Mouse (Mus musculus) limb, embryonic 11.5 days (tissue): Measurements from ENCODE around the gene Atp6v1g2. TPM values are rescaled to one million over a fixed set of nuclear protein-coding genes. Genes with fewer than 3 reads are reported as not detected.

ENCODE experiments used
- ATAC-seq: fragments of 200-750 bp; cut with Nextera tagmentation; 2 replicates; pipeline ENCODE4 v1.8.0; 2017; ENCODE audit warnings: low read depth; ENCODE audit not compliant: insufficient number of reproducible peaks, low FRiP score, low TSS enrichment
- DNase-seq: peaks from one replicate; pipeline ENCODE4 v3.0.0-alpha.2; 2015; ENCODE audit warnings: low spot score
- H3K27ac ChIP-seq: fragments of 300-500 bp; sonication (generic); replicated peaks from 2 replicates; pipeline ENCODE4 v1.5.1; 2014; ENCODE audit warnings: low read depth, mild to moderate bottlenecking, low read length
- H3K27me3 ChIP-seq: fragments of 300-500 bp; sonication (generic); 2 replicates; pipeline ENCODE4 v1.6.1; 2014; ENCODE audit warnings: mild to moderate bottlenecking, low read length, mixed read lengths; ENCODE audit not compliant: control insufficient read depth, insufficient read depth
- H3K36me3 ChIP-seq: fragments of 300-500 bp; sonication (generic); 2 replicates; pipeline ENCODE4 v1.6.1; 2014; ENCODE audit warnings: mild to moderate bottlenecking, low read length, moderate library complexity, mixed read lengths; ENCODE audit not compliant: control insufficient read depth, insufficient read depth
- H3K4me1 ChIP-seq: fragments of 300-500 bp; sonication (generic); 2 replicates; pipeline ENCODE4 v1.6.1; 2014; ENCODE audit warnings: low read length, mixed read lengths; ENCODE audit not compliant: control insufficient read depth, insufficient read depth
- H3K4me2 ChIP-seq: fragments of 300-500 bp; sonication (generic); 2 replicates; pipeline ENCODE4 v1.6.1; 2014; ENCODE audit warnings: low read depth, mild to moderate bottlenecking, moderate library complexity; ENCODE audit not compliant: severe bottlenecking
- H3K4me3 ChIP-seq: fragments of 300-500 bp; sonication (generic); 2 replicates; pipeline ENCODE4 v1.5.1; 2014; ENCODE audit warnings: low read depth, low read length
- H3K9ac ChIP-seq: fragments of 300-500 bp; sonication (generic); 2 replicates; pipeline ENCODE4 v1.6.1; 2014; ENCODE audit warnings: mild to moderate bottlenecking, low read length
- H3K9me3 ChIP-seq: fragments of 300-500 bp; sonication (generic); 2 replicates; pipeline ENCODE4 v1.6.1; 2016; ENCODE audit warnings: low read length; ENCODE audit not compliant: control insufficient read depth
- WGBS: fragments of 180-500 bp; shearing (Covaris S2); extraction: QIAGEN DNeasy Blood & Tissue Kit; methylation state at CpG from one replicate; pipeline ENCODE4 v1.1.7; 2014; 5-methylcytosine and 5-hydroxymethylcytosine counted together
- polyA plus RNA-seq: library from polyadenylated mRNA; unstranded; fragments of >200 nt; fragmentation: Nextera tagmentation; extraction: Ambion mirVana; gene quantifications from 2 replicates; pipeline ENCODE4 v1.2.1, GENCODE M21; 2014

The Atp6v1g2 gene
- polyA plus RNA-seq = 3.9 and 5.9 TPM in 2 replicates

- H3K27ac ChIP-seq = 0 out of 2 replicates have a peak within 1 kb of the TSS, but pooled peaks have one; percentile 21
- WGBS = 85% methylated on average over 18 of the region's 18 CpGs
Measured at GRCm38 (mm10) chr17:35233114-35233980, at the start of gene Atp6v1g2. TSS of gene Atp6v1g2 (plus strand) at chr17:35233660.

GRCm38 (mm10) chr17:35185639-35186611 lies 47.5 kb upstream of the Atp6v1g2 start:
- peak overlapping the region; percentile 33 for H3K4me3 ChIP-seq
- ATAC-seq (peak; percentile 71; the same call in 1 of the 2 replicates), DNase-seq (peak; percentile 78)
- H3K9ac ChIP-seq = peak overlapping the region; percentile 22
- WGBS = 2% methylated on average over 18 of the region's 18 CpGs
- H3K27me3 ChIP-seq = no peaks in the 10 kb centered on the region
- H3K4me2 ChIP-seq = peak overlapping the region; percentile 48
- peaks cover 2% of the 10 kb centered on the region for H3K4me1 ChIP-seq
- no peaks in the 10 kb centered on the region for H3K9me3 ChIP-seq
- peak overlapping the region; percentile 65; the same call in 1 of the 2 replicates for H3K27ac ChIP-seq
- no peaks in the 10 kb centered on the region for H3K36me3 ChIP-seq

More at GRCm38 (mm10) chr17:35233114-35233980, at the start of gene Atp6v1g2:
- Histone ChIP-seq H3K4me3 (peak within 1 kb of the TSS; percentile 49), H3K4me2 (peak within 1 kb of the TSS; percentile 89), H3K4me1 (0 out of 2 replicates have a peak, but pooled peaks cover 3% of the 10 kb centered on the region), H3K27me3 (no peaks in the 10 kb centered on the region), H3K36me3 (peaks cover 8% of the 10 kb centered on the region; the same call in 1 of the 2 replicates), H3K9me3 (no peaks in the 10 kb centered on the region), H3K9ac (no peak within 1 kb of the TSS; the same call in 1 of the 2 replicates)
- DNase-seq = no peak
- ATAC-seq = no peak

- 1% methylated on average over 4 of the region's 4 CpGs for WGBS
- H3K36me3 ChIP-seq = no peaks in the 10 kb centered on the region
- DNase-seq = peak; percentile 74
- H3K9ac ChIP-seq = no peak overlapping the region
- H3K27me3 ChIP-seq = no peaks in the 10 kb centered on the region
- H3K4me1 ChIP-seq = peaks cover 2% of the 10 kb centered on the region
- peak overlapping the region; percentile 65; the same call in 1 of the 2 replicates for H3K27ac ChIP-seq
- H3K4me3 ChIP-seq = peak overlapping the region; percentile 33
- H3K9me3 ChIP-seq = no peaks in the 10 kb centered on the region
- H3K4me2 ChIP-seq = peak overlapping the region; percentile 48
- peak; percentile 54; the same call in 1 of the 2 replicates for ATAC-seq
Measured at GRCm38 (mm10) chr17:35186681-35187080, 46.8 kb upstream of the Atp6v1g2 start.

- no peak overlapping the region for H3K27ac ChIP-seq
- no peaks in the 10 kb centered on the region for H3K9me3 ChIP-seq
- DNase-seq (no peak), ATAC-seq (no peak)
- H3K9ac ChIP-seq = no peak overlapping the region
- 71% methylated on average over 4 of the region's 4 CpGs for WGBS
- H3K4me2 ChIP-seq = no peak overlapping the region
- H3K36me3 ChIP-seq = no peaks in the 10 kb centered on the region
- no peak overlapping the region for H3K4me3 ChIP-seq
- H3K27me3 ChIP-seq = no peaks in the 10 kb centered on the region
- H3K4me1 ChIP-seq = peaks cover 2% of the 10 kb centered on the region
Measured at GRCm38 (mm10) chr17:35187345-35187744, 46.1 kb upstream of the Atp6v1g2 start.

- no peak for DNase-seq
- Histone ChIP-seq H3K4me1 (peaks cover 2% of the 10 kb centered on the region), H3K27ac (no peak within 1 kb of the TSS), H3K4me2 (no peak within 1 kb of the TSS), H3K27me3 (no peaks in the 10 kb centered on the region), H3K36me3 (no peaks in the 10 kb centered on the region), H3K9ac (no peak within 1 kb of the TSS), H3K4me3 (no peak within 1 kb of the TSS), H3K9me3 (no peaks in the 10 kb centered on the region)
- WGBS = 70% methylated on average over 7 of the region's 7 CpGs
- ATAC-seq = no peak
Measured at GRCm38 (mm10) chr17:35187959-35188610, 45.4 kb upstream of the Atp6v1g2 start, which contains the start of gene Lst1. TSS of gene Lst1 (minus strand) at chr17:35188439.

- DNase-seq (no peak), ATAC-seq (no peak)
- H3K9me3 ChIP-seq = no peaks in the 10 kb centered on the region
- peaks cover 2% of the 10 kb centered on the region for H3K27me3 ChIP-seq
- H3K36me3 ChIP-seq = no peaks in the 10 kb centered on the region
- H3K9ac ChIP-seq = no peak overlapping the region
- no peak overlapping the region for H3K4me3 ChIP-seq
- peaks cover 2% of the 10 kb centered on the region for H3K4me1 ChIP-seq
- WGBS = 63% methylated on average over 1 of the region's 1 CpGs
- H3K4me2 ChIP-seq = no peak overlapping the region
- no peak overlapping the region for H3K27ac ChIP-seq
Measured at GRCm38 (mm10) chr17:35189186-35189585, 44.3 kb upstream of the Atp6v1g2 start.

- H3K4me1 ChIP-seq = peaks cover 2% of the 10 kb centered on the region
- WGBS = 75% methylated on average over 4 of the region's 4 CpGs
- ATAC-seq (no peak), DNase-seq (no peak)
- no peaks in the 10 kb centered on the region for H3K36me3 ChIP-seq
- no peak overlapping the region for H3K4me2 ChIP-seq
- H3K27me3 ChIP-seq = peaks cover 11% of the 10 kb centered on the region
- no peaks in the 10 kb centered on the region for H3K9me3 ChIP-seq
- H3K9ac ChIP-seq = no peak overlapping the region
- no peak overlapping the region for H3K4me3 ChIP-seq
- H3K27ac ChIP-seq = no peak overlapping the region
Measured at GRCm38 (mm10) chr17:35190096-35190495, 43.4 kb upstream of the Atp6v1g2 start.
